Mouse (Mus musculus): ENCODE data around the gene Leng8. TPM values are rescaled to one million over a fixed set of nuclear protein-coding genes. Genes with fewer than 3 reads are reported as not detected.

Leng8 gene
- total RNA-seq, 1 experiment: 77.2 TPM

DNA sequence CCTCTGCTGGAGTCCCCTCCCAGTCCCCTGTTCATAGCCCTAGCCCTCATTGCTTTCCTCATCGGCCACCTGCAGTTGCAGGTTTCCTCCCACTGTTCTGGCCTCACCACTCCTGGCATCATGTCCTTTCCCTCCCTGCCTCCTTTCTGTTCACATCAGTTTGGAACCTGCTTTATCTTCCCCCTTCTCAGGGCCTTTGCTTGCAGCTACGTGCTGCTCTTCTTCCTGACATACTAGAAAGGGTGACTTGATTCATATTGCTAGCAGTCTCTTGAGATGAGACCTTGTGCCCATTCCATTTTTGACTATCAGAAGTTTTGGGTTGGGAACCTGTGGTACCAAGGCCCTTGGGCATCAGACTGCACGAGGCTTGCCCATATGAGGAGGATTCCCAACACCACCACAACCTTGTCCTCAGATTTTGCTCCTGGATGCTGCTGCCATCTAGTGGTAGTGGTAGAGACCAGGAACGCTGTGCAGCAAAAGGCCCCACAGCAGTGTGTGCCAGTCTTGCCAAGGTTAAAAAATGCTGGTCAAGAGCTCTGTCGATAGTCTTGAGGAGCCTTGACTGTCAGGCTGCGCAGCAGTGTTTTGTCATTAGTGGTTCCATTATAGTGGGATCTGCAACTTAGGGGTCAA lies 8.8 kb downstream of the Leng8 start:
- TF ChIP-seq CHD2 (IDR thresholded peaks at IDR 0.05; ENCODE audit: low read depth, low read length): no peak
- no peak for TF ChIP-seq ZNF384 (IDR thresholded peaks at IDR 0.05; ENCODE audit: low read depth, low read length)
- TF ChIP-seq HCFC1 (IDR thresholded peaks at IDR 0.05; ENCODE audit: borderline replicate concordance, insufficient read depth, low read length): no peak
- TF ChIP-seq ZC3H11A (IDR thresholded peaks at IDR 0.05; ENCODE audit: borderline replicate concordance, low read depth, low read length): peak; percentile 43; the same call in 1 of the 2 replicates
- no peak for DNase-seq (ENCODE audit: low read depth, low spot score)
- H3K4me3 ChIP-seq (ENCODE audit: insufficient read depth in 1 of 2, low read depth in 1 of 2, low read length in 2 of 2, poor library complexity in 1 of 2, severe bottlenecking in 1 of 2): no peak overlapping the region
- H3K27ac ChIP-seq (ENCODE audit: insufficient read depth, low read depth, low read length, poor library complexity, severe bottlenecking): no peak overlapping the region
- no peaks in the 10 kb centered on the region for H3K9me3 ChIP-seq (ENCODE audit: control insufficient read depth, insufficient read depth, low read depth, low read length)
- peaks cover 68% of the 10 kb centered on the region for H3K36me3 ChIP-seq (ENCODE audit: control insufficient read depth, insufficient read depth, low read length, poor library complexity, severe bottlenecking)
- H3K9ac ChIP-seq (ENCODE audit: insufficient read depth, low read depth, low read length, poor library complexity, severe bottlenecking): no peak overlapping the region
- H3K4me1 ChIP-seq (ENCODE audit: control insufficient read depth in 2 of 2, insufficient read depth in 2 of 2, low read length in 2 of 2, poor library complexity in 1 of 2): peaks cover 3 to 14% of the 10 kb centered on the region in 2 experiments; a peak in 2 of 4 replicates
- in situ Hi-C loops (cut with MboI; ENCODE audit: low sequenced_read_pairs in 2 of 2, unreplicated experiment in 2 of 2): loop anchor here in 1 of 2 experiments (25.0 kb wide), 1 partner anchor 292 kb away; the partner anchor contains the start of gene Rdh13

- no peak for TF ChIP-seq CHD2 (IDR thresholded peaks at IDR 0.05; ENCODE audit: low read depth, low read length)
- no peak for TF ChIP-seq ZC3H11A (IDR thresholded peaks at IDR 0.05; ENCODE audit: borderline replicate concordance, low read depth, low read length)
- no peak for TF ChIP-seq MAFK (IDR thresholded peaks at IDR 0.05; ENCODE audit: insufficient read depth, low read depth, low read length)
- no peak for TF ChIP-seq ZNF384 (IDR thresholded peaks at IDR 0.05; ENCODE audit: low read depth, low read length)
- TF ChIP-seq HCFC1 (IDR thresholded peaks at IDR 0.05; ENCODE audit: borderline replicate concordance, insufficient read depth, low read length): no peak
- in situ Hi-C loops (cut with MboI; ENCODE audit: low sequenced_read_pairs in 2 of 2, unreplicated experiment in 2 of 2): loop anchor here in 1 of 2 experiments (25.0 kb wide), 1 partner anchor 291 kb away; the partner anchor contains the start of gene Rdh13
- Histone ChIP-seq H3K9ac (ENCODE audit: insufficient read depth, low read depth, low read length, poor library complexity, severe bottlenecking) (peak overlapping the region; percentile 5; the same call in 1 of the 2 replicates), H3K4me1 (ENCODE audit: control insufficient read depth in 2 of 2, insufficient read depth in 2 of 2, low read length in 2 of 2, poor library complexity in 1 of 2) (peaks cover 7 to 19% of the 10 kb centered on the region in 2 experiments), H3K27ac (ENCODE audit: insufficient read depth, low read depth, low read length, poor library complexity, severe bottlenecking) (no peak overlapping the region), H3K36me3 (ENCODE audit: control insufficient read depth, insufficient read depth, low read length, poor library complexity, severe bottlenecking) (peaks cover 60% of the 10 kb centered on the region), H3K4me3 (ENCODE audit: insufficient read depth in 1 of 2, low read depth in 1 of 2, low read length in 2 of 2, poor library complexity in 1 of 2, severe bottlenecking in 1 of 2) (0 out of 4 replicates have a peak overlapping the region, but pooled peaks of 1 of the 2 experiments have one; percentile 12), H3K9me3 (ENCODE audit: control insufficient read depth, insufficient read depth, low read depth, low read length) (no peaks in the 10 kb centered on the region)
- no peak for DNase-seq (ENCODE audit: low read depth, low spot score)
Measured at GRCm38 (mm10) chr7:4146241-4147180, 9.7 kb downstream of the Leng8 start.

DNA sequence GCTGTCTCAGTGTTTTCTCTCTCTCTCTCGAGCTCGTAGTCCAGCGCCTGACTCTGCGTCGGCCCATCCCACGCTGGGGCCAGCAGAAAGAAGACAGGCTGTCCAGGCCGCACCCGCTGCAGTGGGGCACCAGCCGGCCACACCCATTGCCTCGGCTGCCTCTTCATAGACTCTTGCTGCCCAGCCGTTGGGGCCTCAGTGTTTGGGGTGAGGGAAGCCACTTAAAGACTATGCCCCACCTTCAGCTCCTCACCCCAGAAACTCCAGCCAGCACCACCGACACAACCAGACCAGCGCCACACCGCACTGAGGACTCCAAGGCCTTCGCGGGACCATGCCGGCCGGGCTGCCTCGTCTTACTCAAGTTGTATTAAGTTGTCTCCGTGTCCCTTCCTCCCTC lies 10.5 kb downstream of the Leng8 start:
- TF ChIP-seq ZNF384 (IDR thresholded peaks at IDR 0.05; ENCODE audit: low read depth, low read length) (no peak), CHD2 (IDR thresholded peaks at IDR 0.05; ENCODE audit: low read depth, low read length) (no peak), HCFC1 (IDR thresholded peaks at IDR 0.05; ENCODE audit: borderline replicate concordance, insufficient read depth, low read length) (no peak), MAFK (IDR thresholded peaks at IDR 0.05; ENCODE audit: insufficient read depth, low read depth, low read length) (no peak), ZC3H11A (IDR thresholded peaks at IDR 0.05; ENCODE audit: borderline replicate concordance, low read depth, low read length) (no peak)
- no peak overlapping the region for H3K27ac ChIP-seq (ENCODE audit: insufficient read depth, low read depth, low read length, poor library complexity, severe bottlenecking)
- in situ Hi-C loops (cut with MboI; ENCODE audit: low sequenced_read_pairs in 2 of 2, unreplicated experiment in 2 of 2): loop anchor here in 1 of 2 experiments (25.0 kb wide), 1 partner anchor 290 kb away; the partner anchor contains the start of gene Rdh13
- H3K4me1 ChIP-seq (ENCODE audit: control insufficient read depth in 2 of 2, insufficient read depth in 2 of 2, low read length in 2 of 2, poor library complexity in 1 of 2): peaks cover 7 to 23% of the 10 kb centered on the region in 2 experiments
- peaks cover 51% of the 10 kb centered on the region for H3K36me3 ChIP-seq (ENCODE audit: control insufficient read depth, insufficient read depth, low read length, poor library complexity, severe bottlenecking)
- no peak overlapping the region for H3K4me3 ChIP-seq (ENCODE audit: insufficient read depth in 1 of 2, low read depth in 1 of 2, low read length in 2 of 2, poor library complexity in 1 of 2, severe bottlenecking in 1 of 2)
- DNase-seq (ENCODE audit: low read depth, low spot score): no peak
- H3K9ac ChIP-seq (ENCODE audit: insufficient read depth, low read depth, low read length, poor library complexity, severe bottlenecking): no peak overlapping the region
- no peaks in the 10 kb centered on the region for H3K9me3 ChIP-seq (ENCODE audit: control insufficient read depth, insufficient read depth, low read depth, low read length)

DNA sequence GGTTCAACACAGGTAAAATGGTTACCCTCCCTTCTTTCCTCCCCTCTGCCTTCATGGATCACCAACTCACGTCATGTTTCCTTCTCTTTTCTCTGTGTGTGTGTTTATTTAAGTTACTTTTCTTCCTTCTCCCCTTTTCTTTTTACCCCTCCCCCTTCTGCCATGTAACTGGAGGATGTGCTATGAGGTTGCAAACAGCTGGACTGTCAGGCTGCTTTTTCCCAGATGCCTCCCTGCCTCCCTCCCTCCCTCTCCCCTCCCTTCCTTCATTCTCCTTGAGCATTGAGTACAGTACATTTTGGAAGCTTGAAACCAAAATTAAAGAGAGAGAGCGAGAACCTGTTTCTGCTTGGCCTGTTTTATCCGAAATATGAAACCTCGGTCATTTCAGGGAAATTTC lies 11.0 kb downstream of the Leng8 start:
- no peak overlapping the region for H3K27ac ChIP-seq (ENCODE audit: insufficient read depth, low read depth, low read length, poor library complexity, severe bottlenecking)
- H3K4me3 ChIP-seq (ENCODE audit: insufficient read depth in 1 of 2, low read depth in 1 of 2, low read length in 2 of 2, poor library complexity in 1 of 2, severe bottlenecking in 1 of 2): no peak overlapping the region
- no peak overlapping the region for H3K9ac ChIP-seq (ENCODE audit: insufficient read depth, low read depth, low read length, poor library complexity, severe bottlenecking)
- no peak for TF ChIP-seq ZC3H11A (IDR thresholded peaks at IDR 0.05; ENCODE audit: borderline replicate concordance, low read depth, low read length)
- no peak for TF ChIP-seq CHD2 (IDR thresholded peaks at IDR 0.05; ENCODE audit: low read depth, low read length)
- no peak for TF ChIP-seq ZNF384 (IDR thresholded peaks at IDR 0.05; ENCODE audit: low read depth, low read length)
- no peak for TF ChIP-seq HCFC1 (IDR thresholded peaks at IDR 0.05; ENCODE audit: borderline replicate concordance, insufficient read depth, low read length)
- TF ChIP-seq MAFK (IDR thresholded peaks at IDR 0.05; ENCODE audit: insufficient read depth, low read depth, low read length): no peak
- H3K36me3 ChIP-seq (ENCODE audit: control insufficient read depth, insufficient read depth, low read length, poor library complexity, severe bottlenecking): peaks cover 47% of the 10 kb centered on the region
- no peak for DNase-seq (ENCODE audit: low read depth, low spot score)
- H3K9me3 ChIP-seq (ENCODE audit: control insufficient read depth, insufficient read depth, low read depth, low read length): no peaks in the 10 kb centered on the region
- peaks cover 7 to 23% of the 10 kb centered on the region in 2 experiments for H3K4me1 ChIP-seq (ENCODE audit: control insufficient read depth in 2 of 2, insufficient read depth in 2 of 2, low read length in 2 of 2, poor library complexity in 1 of 2)
- in situ Hi-C loops (cut with MboI; ENCODE audit: low sequenced_read_pairs in 2 of 2, unreplicated experiment in 2 of 2): loop anchor here in 1 of 2 experiments (25.0 kb wide), 1 partner anchor 289 kb away; the partner anchor contains the start of gene Rdh13

Data from ES-E14 (cell line).